Mouse (Mus musculus) hindbrain, embryonic 15.5 days (tissue): ENCODE data around the gene Apba2. TPM values are rescaled to one million over a fixed set of nuclear protein-coding genes. Genes with fewer than 3 reads are reported as not detected.
A peak's percentile ranks its signal among the peaks of the same experiment; 100 is the strongest.

Source experiments
- ATAC-seq: fragments of 200-750 bp; cut with Nextera tagmentation; 2 replicates; pipeline ENCODE4 v1.8.0; 2017; ENCODE audit warnings: low read depth, moderate number of reproducible peaks, moderate TSS enrichment; ENCODE audit not compliant: low FRiP score
- H3K27ac ChIP-seq: fragments of 300-500 bp; sonication (generic); replicated peaks from 2 replicates; pipeline ENCODE4 v1.5.1; 2015; ENCODE audit warnings: mild to moderate bottlenecking, inconsistent platforms
- H3K27me3 ChIP-seq: fragments of 300-500 bp; sonication (generic); 2 replicates; pipeline ENCODE4 v1.6.1; 2015; ENCODE audit warnings: control low read depth, inconsistent platforms
- H3K36me3 ChIP-seq: fragments of 300-500 bp; sonication (generic); 2 replicates; pipeline ENCODE4 v1.6.1; 2015; ENCODE audit warnings: control low read depth, inconsistent platforms
- H3K4me1 ChIP-seq: fragments of 300-500 bp; sonication (generic); replicated peaks from 2 replicates; pipeline ENCODE4 v1.6.1; 2015; ENCODE audit warnings: control low read depth, inconsistent platforms
- H3K4me2 ChIP-seq: fragments of 300-500 bp; sonication (generic); 2 replicates; pipeline ENCODE4 v1.6.1; 2015; ENCODE audit warnings: moderate library complexity, mild to moderate bottlenecking, inconsistent platforms
- H3K4me3 ChIP-seq: fragments of 300-500 bp; sonication (generic); 2 replicates; pipeline ENCODE4 v1.5.1; 2015; ENCODE audit warnings: mild to moderate bottlenecking, inconsistent platforms
- H3K9ac ChIP-seq: fragments of 300-500 bp; sonication (generic); 2 replicates; pipeline ENCODE4 v1.6.1; 2015; ENCODE audit warnings: inconsistent platforms
- H3K9me3 ChIP-seq: fragments of 300-500 bp; sonication (generic); 2 replicates; pipeline ENCODE4 v1.6.1; 2016; ENCODE audit warnings: control low read depth, inconsistent platforms
- WGBS: fragments of 180-500 bp; shearing (Covaris S2); methylation state at CpG from one replicate; pipeline ENCODE4 v1.1.7; 2015; 5-methylcytosine and 5-hydroxymethylcytosine counted together
- polyA plus RNA-seq: library from polyadenylated mRNA; unstranded; fragments of >200 nt; fragmentation: Nextera tagmentation; extraction: Ambion mirVana; gene quantifications from 2 replicates; pipeline ENCODE4 v1.2.1, GENCODE M21; 2015

Gene Apba2
- polyA plus RNA-seq, 1 experiment from 2014 or later, result 175 TPM

DNA sequence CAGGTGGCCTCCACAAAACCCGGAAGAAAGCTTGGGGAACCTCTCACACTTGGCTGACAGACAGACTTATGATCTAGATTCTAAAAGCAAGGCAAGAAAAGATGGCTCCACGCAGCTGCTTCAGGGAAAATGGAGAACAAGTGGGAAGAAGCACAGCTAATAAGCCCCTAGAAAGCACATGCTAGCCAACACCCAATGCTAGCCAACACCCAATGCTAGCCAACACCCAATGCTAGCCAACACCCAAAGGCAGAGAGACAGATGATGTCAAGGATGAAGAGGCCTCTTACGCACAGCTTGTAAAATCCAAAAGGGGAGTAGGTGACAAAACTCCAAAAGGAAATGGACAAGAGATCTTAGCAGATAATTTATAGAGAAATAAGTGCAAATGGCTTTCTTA lies 108.4 kb downstream of the Apba2 start:
- ATAC-seq, result no peak
- Histone ChIP-seq H3K4me2 (no peak overlapping the region), H3K27ac (no peak overlapping the region), H3K4me3 (no peak overlapping the region), H3K36me3 (no peaks in the 10 kb centered on the region), H3K27me3 (no peaks in the 10 kb centered on the region), H3K4me1 (no peaks in the 10 kb centered on the region), H3K9ac (no peak overlapping the region), H3K9me3 (no peaks in the 10 kb centered on the region)
- WGBS, result 94% methylated on average over 3 of the region's 3 CpGs

DNA sequence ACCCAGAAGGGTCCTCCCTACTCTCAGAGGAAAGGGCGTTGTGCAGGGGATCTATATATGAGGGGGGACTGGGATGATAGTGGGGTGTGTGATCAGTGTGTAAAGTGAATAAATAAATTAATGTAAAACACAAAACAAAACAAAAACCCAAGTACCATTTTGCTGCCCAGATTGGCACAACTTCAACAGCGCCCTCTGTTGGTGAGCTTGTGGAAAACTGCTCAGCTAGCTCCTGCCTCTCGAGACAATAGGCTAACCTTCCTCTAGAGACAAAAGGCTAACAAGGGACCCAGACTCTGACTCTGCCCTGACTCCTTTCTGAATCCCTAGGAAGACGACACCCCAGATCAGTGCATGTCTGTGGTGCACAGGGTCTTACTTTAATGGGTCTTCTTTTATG lies 109.4 kb downstream of the Apba2 start:
- no peak for ATAC-seq
- no peak overlapping the region for H3K27ac ChIP-seq
- 70% methylated on average over 4 of the region's 4 CpGs for WGBS

GRCm38 (mm10) chr7:64619261-64619660 lies 117.8 kb downstream of the Apba2 start:
- H3K9me3 ChIP-seq, result no peaks in the 10 kb centered on the region
- H3K4me3 ChIP-seq, result no peak overlapping the region
- WGBS, result 93% methylated on average over 4 of the region's 4 CpGs
- no peak for ATAC-seq
- no peaks in the 10 kb centered on the region for H3K27me3 ChIP-seq
- H3K27ac ChIP-seq, result no peak overlapping the region
- H3K36me3 ChIP-seq, result no peaks in the 10 kb centered on the region
- no peak overlapping the region for H3K9ac ChIP-seq
- no peak overlapping the region for H3K4me2 ChIP-seq
- peaks cover 11% of the 10 kb centered on the region for H3K4me1 ChIP-seq

More for the DNA sequence above, 109.4 kb downstream of the Apba2 start:
- H3K4me3 ChIP-seq, result no peak overlapping the region
- no peaks in the 10 kb centered on the region for H3K9me3 ChIP-seq
- H3K4me1 ChIP-seq, result no peaks in the 10 kb centered on the region
- no peaks in the 10 kb centered on the region for H3K27me3 ChIP-seq
- no peaks in the 10 kb centered on the region for H3K36me3 ChIP-seq
- no peak overlapping the region for H3K4me2 ChIP-seq
- H3K9ac ChIP-seq, result no peak overlapping the region

DNA sequence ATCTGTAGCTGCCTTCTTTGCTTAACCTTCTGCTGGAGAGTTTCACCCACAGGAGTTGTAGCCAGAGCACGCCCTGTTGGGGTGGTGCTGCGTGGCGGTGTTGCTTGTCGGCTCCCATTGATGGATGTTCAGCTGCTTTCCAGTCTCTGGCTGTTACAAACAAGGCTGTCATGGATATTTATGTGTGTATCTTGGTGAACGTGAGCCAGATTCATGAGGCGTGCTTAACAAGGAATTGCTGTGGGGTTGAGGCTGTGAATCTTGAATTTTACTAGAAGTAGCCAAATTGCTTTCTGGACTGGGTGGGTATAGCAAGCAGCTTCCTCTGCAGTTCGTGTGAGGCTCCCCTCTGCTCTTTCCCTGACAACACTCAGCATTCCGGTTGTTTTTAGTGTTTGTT lies 125.0 kb downstream of the Apba2 start:
- Histone ChIP-seq H3K4me3 (no peak overlapping the region), H3K9me3 (no peaks in the 10 kb centered on the region), H3K36me3 (no peaks in the 10 kb centered on the region), H3K4me2 (no peak overlapping the region), H3K27ac (0 out of 2 replicates have a peak overlapping the region, but pooled peaks have one; percentile 1), H3K27me3 (no peaks in the 10 kb centered on the region), H3K9ac (no peak overlapping the region), H3K4me1 (peaks cover 28% of the 10 kb centered on the region)
- 0 out of 2 replicates have a peak, but pooled peaks have one; percentile 43 for ATAC-seq
- 53% methylated on average over 8 of the region's 8 CpGs for WGBS

- no peak for ATAC-seq
- Histone ChIP-seq H3K4me1 (peaks cover 44% of the 10 kb centered on the region), H3K9me3 (no peaks in the 10 kb centered on the region), H3K36me3 (no peaks in the 10 kb centered on the region), H3K9ac (no peak overlapping the region), H3K27ac (0 out of 2 replicates have a peak overlapping the region, but pooled peaks have one; percentile 18), H3K4me3 (no peak overlapping the region), H3K4me2 (no peak overlapping the region), H3K27me3 (no peaks in the 10 kb centered on the region)
- WGBS, result 43% methylated on average over 8 of the region's 8 CpGs
These were observed 126.6 kb downstream of the Apba2 start for GRCm38 (mm10) chr7:64627972-64628655.

DNA sequence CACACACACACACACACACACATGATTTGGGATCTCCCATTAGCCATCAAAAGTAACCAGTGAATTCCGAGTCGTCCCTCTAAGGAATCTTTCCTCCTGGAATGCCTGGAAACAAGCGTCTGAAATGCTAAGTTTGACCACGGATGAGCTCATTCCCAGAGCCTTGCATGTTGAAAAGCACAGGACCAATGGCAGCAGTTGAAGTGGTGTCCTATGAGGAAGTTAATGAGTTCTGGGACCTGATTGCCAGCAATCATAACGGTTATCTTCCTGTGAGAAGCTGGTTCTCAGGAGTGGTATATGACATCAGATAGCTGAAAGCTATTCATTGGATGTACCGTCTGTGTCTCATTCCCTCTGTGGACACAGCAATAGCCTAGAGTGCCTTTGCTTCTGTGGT lies 129.2 kb downstream of the Apba2 start:
- no peak overlapping the region for H3K4me2 ChIP-seq
- peaks cover 50% of the 10 kb centered on the region for H3K4me1 ChIP-seq
- no peak overlapping the region for H3K9ac ChIP-seq
- no peaks in the 10 kb centered on the region for H3K36me3 ChIP-seq
- H3K27me3 ChIP-seq, result no peaks in the 10 kb centered on the region
- no peak for ATAC-seq
- H3K9me3 ChIP-seq, result no peaks in the 10 kb centered on the region
- peak overlapping the region; percentile 49; the same call in 1 of the 2 replicates for H3K27ac ChIP-seq
- WGBS, result 66% methylated on average over 6 of the region's 6 CpGs
- no peak overlapping the region for H3K4me3 ChIP-seq

- Histone ChIP-seq H3K27ac (peak overlapping the region; percentile 49; the same call in 1 of the 2 replicates), H3K4me1 (peaks cover 48% of the 10 kb centered on the region), H3K4me2 (no peak overlapping the region), H3K9me3 (no peaks in the 10 kb centered on the region), H3K27me3 (no peaks in the 10 kb centered on the region), H3K36me3 (no peaks in the 10 kb centered on the region), H3K9ac (no peak overlapping the region), H3K4me3 (no peak overlapping the region)
- 46% methylated on average over 6 of the region's 6 CpGs for WGBS
- no peak for ATAC-seq
These were observed 129.6 kb downstream of the Apba2 start for GRCm38 (mm10) chr7:64631131-64631530.

DNA sequence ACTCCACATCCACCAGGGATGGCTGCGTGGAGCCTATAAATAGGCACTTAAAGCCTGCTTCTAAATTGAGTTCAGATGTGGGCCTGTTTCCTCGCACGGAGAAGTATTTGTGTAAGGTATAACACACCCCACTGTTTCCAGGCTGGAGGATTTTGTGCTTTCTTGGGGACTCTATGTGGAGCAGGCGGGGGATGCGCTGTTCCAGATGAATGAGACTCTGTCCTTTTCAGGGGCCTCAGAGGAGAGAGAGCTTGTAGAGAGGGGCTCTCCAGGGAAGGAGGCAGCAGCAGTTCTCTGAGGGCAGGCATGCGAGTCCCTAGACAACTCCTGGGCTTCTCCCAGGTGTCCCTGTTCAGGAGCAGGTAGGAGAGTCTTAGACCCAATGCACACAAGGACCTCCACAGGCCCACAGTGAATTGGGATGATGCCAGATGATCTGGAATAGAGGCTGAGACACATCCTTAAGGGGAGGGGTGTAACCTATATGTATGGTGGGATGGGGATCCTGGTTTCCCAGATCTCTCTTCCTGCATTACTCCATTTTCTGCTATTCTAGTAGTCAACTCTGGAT lies 130.4 kb downstream of the Apba2 start:
- 40% methylated on average over 6 of the region's 6 CpGs for WGBS
- no peaks in the 10 kb centered on the region for H3K36me3 ChIP-seq
- no peak for ATAC-seq

DNA sequence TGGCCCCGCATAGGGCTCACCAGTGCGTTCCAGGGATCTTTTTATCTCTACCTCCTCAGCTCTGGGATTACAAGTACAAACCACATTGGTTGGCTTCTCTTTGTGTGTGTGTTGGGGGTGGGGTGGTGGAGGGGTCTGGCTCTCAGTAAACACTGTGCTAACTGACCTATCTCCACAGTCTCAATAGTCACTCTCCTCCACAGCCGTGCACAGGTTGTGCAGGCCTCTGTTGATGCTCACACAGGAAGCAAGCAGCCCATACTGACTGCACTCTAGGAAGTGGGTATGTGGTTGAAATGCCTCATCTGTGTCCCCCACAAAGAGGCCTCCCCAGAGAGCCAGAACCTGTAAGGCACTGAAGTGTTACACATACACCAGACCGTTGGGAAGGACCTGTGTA lies 131.7 kb downstream of the Apba2 start:
- Histone ChIP-seq H3K9ac (no peak overlapping the region), H3K36me3 (no peaks in the 10 kb centered on the region), H3K4me1 (peaks cover 39% of the 10 kb centered on the region), H3K27me3 (no peaks in the 10 kb centered on the region), H3K9me3 (no peaks in the 10 kb centered on the region), H3K4me3 (no peak overlapping the region), H3K27ac (peak overlapping the region; percentile 33; the same call in 1 of the 2 replicates), H3K4me2 (no peak overlapping the region)
- ATAC-seq, result peak; percentile 40; the same call in 1 of the 2 replicates
- 46% methylated on average over 4 of the region's 4 CpGs for WGBS

More for the DNA sequence above, 130.4 kb downstream of the Apba2 start:
- peak overlapping the region; percentile 49 for H3K27ac ChIP-seq
- no peak overlapping the region for H3K9ac ChIP-seq
- no peak overlapping the region for H3K4me2 ChIP-seq
- no peaks in the 10 kb centered on the region for H3K9me3 ChIP-seq
- H3K27me3 ChIP-seq, result no peaks in the 10 kb centered on the region
- H3K4me3 ChIP-seq, result no peak overlapping the region
- peaks cover 44% of the 10 kb centered on the region for H3K4me1 ChIP-seq

- Histone ChIP-seq H3K27me3 (no peaks in the 10 kb centered on the region), H3K4me1 (peaks cover 32% of the 10 kb centered on the region), H3K4me3 (no peak overlapping the region), H3K9ac (no peak overlapping the region), H3K27ac (peak overlapping the region; percentile 33; the same call in 1 of the 2 replicates), H3K4me2 (no peak overlapping the region), H3K9me3 (no peaks in the 10 kb centered on the region), H3K36me3 (no peaks in the 10 kb centered on the region)
- WGBS, result 67% methylated on average over 5 of the region's 5 CpGs
- ATAC-seq, result no peak
These were observed 132.4 kb downstream of the Apba2 start for GRCm38 (mm10) chr7:64633916-64634315.

GRCm38 (mm10) chr7:64634482-64634881 lies 133.0 kb downstream of the Apba2 start:
- Histone ChIP-seq H3K27ac (no peak overlapping the region), H3K9me3 (no peaks in the 10 kb centered on the region), H3K4me2 (no peak overlapping the region), H3K4me3 (no peak overlapping the region), H3K9ac (no peak overlapping the region), H3K36me3 (no peaks in the 10 kb centered on the region), H3K4me1 (peaks cover 32% of the 10 kb centered on the region), H3K27me3 (no peaks in the 10 kb centered on the region)
- peak; percentile 43; the same call in 1 of the 2 replicates for ATAC-seq

GRCm38 (mm10) chr7:64638922-64639321 lies 137.4 kb downstream of the Apba2 start:
- Histone ChIP-seq H3K27ac (no peak overlapping the region), H3K36me3 (no peaks in the 10 kb centered on the region), H3K27me3 (no peaks in the 10 kb centered on the region), H3K9me3 (no peaks in the 10 kb centered on the region), H3K4me2 (no peak overlapping the region), H3K4me3 (no peak overlapping the region), H3K9ac (no peak overlapping the region), H3K4me1 (peaks cover 3% of the 10 kb centered on the region; the same call in 1 of the 2 replicates)
- ATAC-seq, result no peak
- WGBS, result 57% methylated on average over 4 of the region's 4 CpGs
